Mouse (Mus musculus) heart, embryonic 14.5 days (tissue): ENCODE data around the gene Cacnb3. TPM values are rescaled to one million over a fixed set of nuclear protein-coding genes. Genes with fewer than 3 reads are reported as not detected.

Experiments
- ATAC-seq: fragments of 200-750 bp; cut with Nextera tagmentation; 2 replicates; pipeline ENCODE4 v1.8.0; 2017; ENCODE audit warnings: low read depth, moderate TSS enrichment; ENCODE audit not compliant: insufficient number of reproducible peaks, insufficient read depth, low FRiP score
- H3K27ac ChIP-seq, 2 experiments: fragments of 200-500 bp in 1 of 2; fragments of 300-500 bp in 1 of 2; sonication (generic) in 1 of 2; replicated peaks in 1 of 2; 2 replicates each; pipeline ENCODE4 v1.5.1; 2012 to 2014; ENCODE audit warnings: low read depth in 2 of 2, low read length in 2 of 2, control low read depth in 1 of 2, mild to moderate bottlenecking in 1 of 2, mixed read lengths in 1 of 2; ENCODE audit not compliant: control insufficient read depth in 1 of 2, insufficient read depth in 1 of 2
- H3K27me3 ChIP-seq: fragments of 300-500 bp; sonication (generic); 2 replicates; pipeline ENCODE4 v1.6.1; 2014; ENCODE audit warnings: mild to moderate bottlenecking, low read length, control low read depth; ENCODE audit not compliant: control insufficient read depth, insufficient read depth
- H3K36me3 ChIP-seq: fragments of 300-500 bp; sonication (generic); 2 replicates; pipeline ENCODE4 v1.6.1; 2014; ENCODE audit warnings: mild to moderate bottlenecking, control low read depth, low read length, mixed read lengths; ENCODE audit not compliant: control insufficient read depth, insufficient read depth
- H3K4me1 ChIP-seq, 2 experiments: fragments of 200-500 bp in 1 of 2; fragments of 300-500 bp in 1 of 2; sonication (generic) in 1 of 2; 2 replicates each; pipeline ENCODE4 v1.6.1; 2012 to 2014; ENCODE audit warnings: low read length in 2 of 2, control low read depth in 1 of 2, mixed read lengths in 1 of 2; ENCODE audit not compliant: control insufficient read depth in 2 of 2, insufficient read depth in 2 of 2
- H3K4me2 ChIP-seq: fragments of 300-500 bp; sonication (generic); 2 replicates; pipeline ENCODE4 v1.6.1; 2014; ENCODE audit warnings: mild to moderate bottlenecking, low read length
- H3K4me3 ChIP-seq, 2 experiments: fragments of 200-500 bp in 1 of 2; fragments of 300-500 bp in 1 of 2; sonication (generic) in 1 of 2; 2 replicates each; pipeline ENCODE4 v1.5.1; 2012 to 2014; ENCODE audit warnings: low read length in 2 of 2, mild to moderate bottlenecking in 2 of 2, control low read depth in 1 of 2, low read depth in 1 of 2, moderate library complexity in 1 of 2; ENCODE audit not compliant: control insufficient read depth in 1 of 2, insufficient read depth in 1 of 2
- H3K9ac ChIP-seq: fragments of 300-500 bp; sonication (generic); 2 replicates; pipeline ENCODE4 v1.6.1; 2014; ENCODE audit warnings: mild to moderate bottlenecking, low read length
- H3K9me3 ChIP-seq: fragments of 300-500 bp; sonication (generic); 2 replicates; pipeline ENCODE4 v1.6.1; 2016; ENCODE audit warnings: low read length, control low read depth; ENCODE audit not compliant: control insufficient read depth
- WGBS: fragments of 180-500 bp; shearing (Covaris S2); extraction: QIAGEN DNeasy Blood & Tissue Kit; methylation state at CpG from one replicate; pipeline ENCODE4 v1.1.7; 2014; 5-methylcytosine and 5-hydroxymethylcytosine counted together
- polyA plus RNA-seq: library from polyadenylated mRNA; unstranded; fragments of >200 nt; fragmentation: Nextera tagmentation; extraction: Ambion mirVana; gene quantifications from 2 replicates; pipeline ENCODE4 v1.2.1, GENCODE M21; 2014

The Cacnb3 gene
- polyA plus RNA-seq, 1 experiment from 2014 or later, result 6.6 TPM

GRCm38 (mm10) chr15:98672592-98672991 lies 42.0 kb downstream of the Cacnb3 start:
- ATAC-seq, result peak; percentile 66

DNA sequence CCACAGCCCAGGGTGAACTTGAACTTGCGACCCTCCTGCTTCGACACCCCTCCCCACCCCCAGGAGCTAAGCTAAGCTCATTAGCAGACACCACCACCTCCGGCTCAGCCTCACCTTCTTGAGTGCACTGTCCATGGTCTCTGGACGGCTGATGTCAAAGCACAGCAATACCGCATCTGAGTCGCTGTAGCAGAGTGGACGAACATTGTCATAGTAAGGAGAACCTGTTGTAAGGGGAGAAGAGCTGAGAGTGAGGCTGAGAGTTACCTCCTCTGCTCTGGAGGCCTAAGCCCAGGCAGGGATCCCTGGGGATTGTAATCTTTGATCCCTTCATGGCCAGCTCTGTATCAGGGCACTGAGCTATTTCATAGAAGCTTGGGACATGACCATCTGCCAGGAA lies 43.1 kb downstream of the Cacnb3 start:
- peaks cover 32% of the 10 kb centered on the region for H3K27me3 ChIP-seq
- ATAC-seq, result no peak

More at GRCm38 (mm10) chr15:98672592-98672991, 42.0 kb downstream of the Cacnb3 start:
- Histone ChIP-seq H3K9me3 (no peaks in the 10 kb centered on the region), H3K9ac (no peak overlapping the region), H3K4me2 (no peak overlapping the region), H3K27ac (peak overlapping the region in 1 of 2 experiments; percentile 62; a peak in 2 of 4 replicates), H3K36me3 (no peaks in the 10 kb centered on the region), H3K4me1 (peaks cover 19 to 25% of the 10 kb centered on the region in 2 experiments), H3K4me3 (no peak overlapping the region), H3K27me3 (peaks cover 27% of the 10 kb centered on the region)
- WGBS, result 19% methylated on average over 4 of the region's 4 CpGs

GRCm38 (mm10) chr15:98674284-98674993 lies 43.8 kb downstream of the Cacnb3 start:
- no peak overlapping the region for H3K4me2 ChIP-seq
- H3K9ac ChIP-seq, result no peak overlapping the region
- no peak for ATAC-seq
- H3K9me3 ChIP-seq, result no peaks in the 10 kb centered on the region
- no peak overlapping the region for H3K27ac ChIP-seq
- no peaks in the 10 kb centered on the region for H3K36me3 ChIP-seq
- peaks cover 19 to 25% of the 10 kb centered on the region in 2 experiments for H3K4me1 ChIP-seq
- no peak overlapping the region for H3K4me3 ChIP-seq
- H3K27me3 ChIP-seq, result peaks cover 33% of the 10 kb centered on the region
- WGBS, result 50% methylated on average over 7 of the region's 7 CpGs

More for the DNA sequence above, 43.1 kb downstream of the Cacnb3 start:
- WGBS, result 64% methylated on average over 7 of the region's 7 CpGs
- Histone ChIP-seq H3K36me3 (no peaks in the 10 kb centered on the region), H3K4me2 (no peak overlapping the region), H3K9ac (no peak overlapping the region), H3K27ac (no peak overlapping the region), H3K4me3 (no peak overlapping the region), H3K4me1 (peaks cover 19 to 25% of the 10 kb centered on the region in 2 experiments), H3K9me3 (no peaks in the 10 kb centered on the region)

GRCm38 (mm10) chr15:98674994-98675545 lies 44.4 kb downstream of the Cacnb3 start:
- Histone ChIP-seq H3K9me3 (no peaks in the 10 kb centered on the region), H3K4me3 (peak overlapping the region in 1 of 2 experiments; percentile 45; a peak in 1 of 4 replicates), H3K4me1 (peaks cover 19 to 25% of the 10 kb centered on the region in 2 experiments), H3K27ac (no peak overlapping the region), H3K27me3 (peaks cover 33% of the 10 kb centered on the region), H3K9ac (peak overlapping the region; percentile 41; the same call in 1 of the 2 replicates), H3K4me2 (peak overlapping the region; percentile 94), H3K36me3 (no peaks in the 10 kb centered on the region)
- 21% methylated on average over 11 of the region's 11 CpGs for WGBS
- ATAC-seq, result no peak

GRCm38 (mm10) chr15:98675634-98676250 lies 45.1 kb downstream of the Cacnb3 start:
- no peaks in the 10 kb centered on the region for H3K36me3 ChIP-seq
- H3K4me1 ChIP-seq, result peaks cover 19 to 25% of the 10 kb centered on the region in 2 experiments
- peak overlapping the region; percentile 94 for H3K4me2 ChIP-seq
- peaks cover 33% of the 10 kb centered on the region for H3K27me3 ChIP-seq
- no peak for ATAC-seq
- H3K9me3 ChIP-seq, result no peaks in the 10 kb centered on the region
- H3K27ac ChIP-seq, result no peak overlapping the region
- peak overlapping the region; percentile 41; the same call in 1 of the 2 replicates for H3K9ac ChIP-seq
- peak overlapping the region; percentile 5 to 45 for H3K4me3 ChIP-seq
- 8% methylated on average over 14 of the region's 14 CpGs for WGBS

GRCm38 (mm10) chr15:98676471-98676870 lies 45.8 kb downstream of the Cacnb3 start:
- Histone ChIP-seq H3K27me3 (peaks cover 33% of the 10 kb centered on the region), H3K4me2 (peak overlapping the region; percentile 94), H3K9ac (peak overlapping the region; percentile 61; the same call in 1 of the 2 replicates), H3K27ac (no peak overlapping the region), H3K4me1 (peaks cover 19 to 25% of the 10 kb centered on the region in 2 experiments), H3K4me3 (peak overlapping the region; percentile 1 to 45; a peak in 3 of 4 replicates), H3K9me3 (no peaks in the 10 kb centered on the region), H3K36me3 (no peaks in the 10 kb centered on the region)
- under 1% methylated on average over 9 of the region's 9 CpGs for WGBS
- ATAC-seq, result no peak

DNA sequence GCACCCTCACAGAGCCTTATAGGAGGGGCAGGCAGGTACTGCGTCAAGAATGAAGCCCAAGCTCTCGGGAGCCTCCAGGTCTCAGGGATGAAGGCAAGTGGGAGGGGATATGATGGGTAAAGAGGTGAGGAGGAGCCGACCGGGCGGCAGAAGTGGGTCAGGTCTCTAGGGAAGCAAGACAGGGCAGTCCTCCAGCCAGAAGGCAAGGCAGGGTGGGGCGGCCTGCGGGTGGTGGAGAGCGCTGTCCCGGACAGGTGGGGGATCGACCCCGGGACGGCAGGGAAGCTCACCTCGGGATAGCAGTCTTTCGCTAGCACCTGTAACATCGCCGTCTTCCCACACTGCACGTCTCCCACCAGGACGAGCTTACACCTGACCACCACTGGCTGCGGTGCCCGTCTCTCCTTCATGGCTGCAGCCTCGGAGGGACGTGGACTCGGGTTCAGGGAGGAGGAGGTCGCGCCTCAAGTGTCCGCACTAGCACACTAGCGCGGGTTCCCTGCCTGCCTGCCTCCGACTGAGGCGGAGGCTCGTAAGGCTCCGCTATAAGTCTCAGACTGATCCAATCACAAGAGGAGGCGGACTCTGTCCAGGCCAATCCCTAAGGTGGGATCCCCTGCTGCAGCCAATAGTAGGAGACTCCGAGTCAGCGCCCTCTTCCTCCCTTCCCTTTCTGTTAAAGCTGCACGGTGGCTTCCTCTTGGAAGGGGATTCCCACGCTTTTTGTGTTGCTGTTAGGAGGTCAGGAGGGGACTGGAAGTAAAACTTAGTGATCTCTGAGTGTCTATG lies 46.5 kb downstream of the Cacnb3 start, which contains the start of gene Rnd1:
Gene Rnd1 (minus strand): TSS at position 522 of the 789 bp plus-strand sequence.
- H3K36me3 ChIP-seq, result no peaks in the 10 kb centered on the region
- peaks cover 33% of the 10 kb centered on the region for H3K27me3 ChIP-seq
- peaks cover 19 to 24% of the 10 kb centered on the region in 2 experiments for H3K4me1 ChIP-seq
- ATAC-seq, result peak; percentile 90
- WGBS, result under 1% methylated on average over 37 of the region's 37 CpGs
- no peak within 1 kb of the TSS for H3K27ac ChIP-seq
- H3K9me3 ChIP-seq, result no peaks in the 10 kb centered on the region
- peak within 1 kb of the TSS; percentile 94 for H3K4me2 ChIP-seq
- H3K9ac ChIP-seq, result peak within 1 kb of the TSS; percentile 61
- H3K4me3 ChIP-seq, result peak within 1 kb of the TSS; percentile 45
